Mouse (Mus musculus) liver, adult (tissue): ENCODE results near the gene Prpf31.

Experiments
- GATA4 ChIP-seq: IDR thresholded peaks from 2 replicates; pipeline ENCODE4 v1.6.1; 2014; ENCODE audit warnings: mild to moderate bottlenecking, low read length; ENCODE audit not compliant: insufficient replicate concordance

The Prpf31 gene

DNA sequence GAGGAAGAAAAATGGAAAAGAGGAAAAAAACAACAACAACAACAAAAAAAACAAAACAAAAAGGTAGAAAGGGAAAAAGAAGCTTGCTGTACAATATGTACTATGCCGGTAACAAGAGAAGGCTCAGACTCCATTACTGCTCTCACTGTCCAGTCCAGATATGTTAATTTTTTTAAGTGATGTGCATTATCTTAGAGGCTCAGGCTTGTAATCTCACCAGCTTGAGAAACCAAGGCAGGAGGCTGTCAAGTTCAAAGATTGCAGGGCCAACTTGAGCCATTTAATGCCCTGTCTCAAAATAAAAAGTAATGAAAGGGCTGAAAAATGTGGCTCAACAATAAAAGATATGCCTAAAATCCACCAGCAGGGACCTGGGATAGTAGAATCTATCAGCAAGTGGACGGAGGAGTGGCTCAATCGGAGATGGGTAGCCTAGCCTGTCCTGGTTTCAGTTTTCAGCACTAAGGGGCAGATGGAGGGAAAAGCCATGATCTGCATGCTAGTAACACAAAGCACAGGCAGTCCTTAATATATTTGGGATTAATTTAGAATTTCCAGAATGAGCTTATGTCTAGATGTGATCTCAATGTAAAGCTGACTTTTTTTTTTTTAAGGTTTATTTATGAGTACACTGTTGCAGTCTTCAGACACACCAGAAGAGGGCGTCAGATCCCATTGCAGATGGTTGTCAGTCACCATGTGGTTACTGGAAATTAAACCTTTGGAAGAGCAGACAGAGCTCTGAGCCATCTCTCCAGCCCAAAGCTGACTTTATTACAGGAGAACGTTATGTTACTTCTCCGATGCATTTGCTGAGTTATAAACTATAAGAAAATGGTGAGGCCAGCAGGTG is 13.2 kb upstream of the Prpf31 start:
- TF ChIP-seq GATA4: no peak

DNA sequence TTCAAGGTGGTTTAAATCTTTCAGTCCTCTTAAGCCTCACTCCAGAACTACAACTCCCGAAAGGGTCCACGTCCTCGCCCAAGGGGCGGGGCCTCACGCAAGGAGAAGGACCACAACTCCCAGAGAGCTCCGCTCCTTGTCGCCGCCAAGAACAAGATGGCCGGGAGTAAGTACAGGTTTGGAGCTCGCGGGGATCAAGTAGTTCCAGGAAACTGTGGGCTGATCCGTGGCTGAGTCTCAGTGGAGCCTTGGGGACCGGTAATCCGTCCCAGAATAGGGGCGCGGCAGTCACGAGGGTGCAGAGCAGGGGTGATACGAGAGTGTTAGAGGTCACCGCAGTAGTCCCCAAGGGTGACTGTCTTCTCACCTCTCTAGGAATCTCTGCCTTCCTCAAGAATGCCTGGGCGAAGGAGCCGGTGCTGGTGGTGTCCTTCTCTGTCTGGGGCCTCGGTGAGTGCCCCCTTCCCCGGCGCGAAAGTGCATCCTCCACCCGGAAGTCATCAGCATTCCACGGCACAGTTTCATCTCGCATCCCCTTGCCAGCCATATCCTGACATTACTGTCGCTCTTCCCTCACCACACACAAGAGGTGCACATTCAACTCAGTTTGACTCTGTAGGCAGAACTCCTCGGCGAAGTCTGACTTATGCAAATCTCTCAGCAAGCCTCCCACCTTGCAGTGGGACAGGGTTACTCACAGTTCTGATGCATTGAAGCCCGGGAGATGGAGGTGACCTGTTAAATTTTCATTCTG is 12.4 kb upstream of the Prpf31 start, which contains the start of gene Ndufa3:
Ndufa3 (plus strand) TSS at position 132 of the 754 bp plus-strand sequence.
- TF ChIP-seq GATA4: no peak

DNA sequence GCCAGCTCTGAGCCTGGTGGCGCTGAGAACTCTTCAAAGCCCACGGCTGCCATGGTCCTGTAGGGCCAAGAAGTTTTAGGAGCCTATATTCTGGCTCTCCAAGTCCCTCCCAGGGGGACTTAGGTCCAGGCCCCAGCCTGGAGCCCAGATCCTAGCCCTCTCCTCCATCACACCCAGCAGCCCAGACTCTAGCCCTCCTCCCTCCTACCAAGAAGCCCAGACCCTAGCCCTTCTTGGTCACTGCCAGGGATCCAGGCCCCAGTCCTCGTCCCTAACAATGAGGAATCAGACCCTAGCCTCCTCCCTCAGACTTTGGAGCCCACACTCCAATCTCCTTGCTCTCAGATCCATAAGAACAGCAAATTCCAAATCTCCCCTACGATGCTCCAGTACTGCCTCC is 755 bp upstream of the Prpf31 start:
- TF ChIP-seq GATA4: no peak

DNA sequence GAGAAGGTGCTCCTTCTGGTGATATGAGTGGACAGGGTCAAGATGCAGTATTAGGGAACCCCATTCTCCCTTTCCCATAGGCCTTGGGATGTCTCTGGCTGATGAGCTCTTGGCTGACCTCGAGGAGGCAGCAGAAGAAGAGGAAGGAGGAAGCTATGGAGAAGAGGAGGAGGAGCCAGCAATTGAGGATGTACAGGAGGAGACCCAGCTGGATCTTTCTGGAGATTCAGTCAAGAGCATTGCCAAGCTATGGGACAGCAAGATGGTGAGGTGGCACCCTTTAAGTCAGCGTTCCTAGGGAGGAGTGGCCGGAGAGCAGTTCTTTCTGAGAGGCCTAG is 662 bp downstream of the Prpf31 start:
- no peak for TF ChIP-seq GATA4

DNA sequence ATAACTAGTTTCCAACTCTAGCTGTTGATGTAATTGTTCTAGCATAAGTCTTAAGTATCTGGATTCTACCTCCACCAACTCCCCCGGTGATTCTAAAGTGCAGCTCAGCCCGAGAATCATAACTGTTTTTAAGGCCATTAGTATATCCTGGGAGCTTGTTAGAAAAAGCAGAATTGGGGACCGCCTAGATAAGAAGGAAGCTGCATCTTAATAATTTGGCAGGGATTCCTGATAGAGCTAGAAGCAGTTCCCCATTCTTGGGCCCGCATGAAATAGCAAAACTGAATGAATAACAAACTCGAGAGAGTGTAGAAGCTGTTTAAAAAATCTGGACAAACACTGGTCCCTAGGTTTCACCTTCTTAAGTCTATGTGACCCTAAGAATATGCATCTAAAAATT is 13.6 kb downstream of the Prpf31 start:
- no peak for TF ChIP-seq GATA4

DNA sequence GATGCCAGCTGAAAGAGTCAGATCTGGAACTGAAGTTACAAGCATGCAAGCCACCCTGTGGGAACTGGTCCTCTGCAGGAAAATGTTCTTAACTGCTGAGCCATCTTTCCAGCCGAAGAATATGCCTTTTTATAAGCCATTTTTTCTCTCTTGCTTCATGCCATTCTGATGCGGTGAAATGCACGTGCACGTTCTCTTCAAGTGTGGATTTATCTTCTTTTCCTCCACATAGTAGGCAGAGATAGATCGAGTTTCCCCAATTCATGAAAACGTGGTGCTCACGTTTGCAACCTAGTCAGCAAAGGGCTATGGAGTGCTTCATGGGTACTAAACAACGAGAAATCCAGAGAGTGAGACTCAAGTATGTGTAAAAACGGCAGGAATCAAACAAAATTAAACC is 14.1 kb downstream of the Prpf31 start:
- TF ChIP-seq GATA4: no peak

DNA sequence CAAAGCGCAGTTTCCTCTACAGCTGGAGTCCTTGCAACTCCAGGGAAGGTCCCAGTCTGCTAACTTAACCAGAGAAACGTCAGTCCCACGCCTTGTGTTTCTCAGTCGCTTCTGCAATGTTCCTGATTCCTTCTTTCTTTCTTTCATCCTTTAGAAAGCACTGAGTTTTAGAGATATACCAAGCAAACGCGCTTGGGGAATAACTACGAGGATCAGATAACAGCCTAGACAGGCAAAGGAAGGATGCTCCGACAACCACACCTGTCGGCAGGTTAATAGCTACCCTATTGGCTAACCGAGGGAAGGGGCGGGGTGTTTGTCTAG is 14.5 kb downstream of the Prpf31 start:
- TF ChIP-seq GATA4: no peak

DNA sequence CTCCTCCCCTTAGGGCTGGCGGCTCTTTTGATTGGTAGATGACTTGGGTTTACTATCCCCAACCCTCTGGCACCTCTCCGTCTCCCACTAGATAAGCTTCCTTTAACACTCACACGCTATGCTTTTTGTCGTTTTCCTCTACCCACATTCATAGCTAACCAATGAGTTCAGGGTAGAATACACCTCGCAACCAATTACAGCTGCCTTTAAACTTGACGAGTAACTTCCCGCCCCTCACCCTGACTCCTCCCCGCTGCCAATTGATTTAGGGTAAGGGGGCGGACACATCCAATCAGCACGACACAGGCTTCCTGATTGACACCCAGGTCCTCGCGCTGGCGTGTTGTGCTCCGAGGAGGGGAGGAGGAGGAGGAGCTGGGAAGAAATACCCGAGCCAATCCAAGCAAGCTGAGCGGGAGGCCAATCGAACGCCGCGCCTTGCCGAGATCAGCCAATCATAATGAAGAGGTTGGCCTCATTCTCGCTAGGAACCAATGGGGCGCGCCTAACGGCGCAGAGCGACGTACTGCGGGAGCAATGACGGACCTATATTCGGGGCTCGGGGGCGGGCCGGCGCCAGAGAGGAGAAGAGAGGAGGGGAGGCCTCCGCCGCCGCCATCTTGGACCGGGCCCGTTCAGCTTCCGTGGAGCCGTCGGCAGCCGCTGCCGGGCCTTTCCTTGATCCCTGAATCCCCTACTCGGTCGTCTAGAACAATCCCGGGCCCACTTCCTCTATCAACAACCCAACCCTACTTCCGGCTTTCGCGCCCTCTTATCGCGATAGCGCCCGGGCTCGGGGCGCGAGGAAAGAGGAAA is 15.1 kb downstream of the Prpf31 start, which contains the start of gene Cnot3:
Cnot3 (plus strand) TSS at position 597 of the 816 bp plus-strand sequence.
- 0 out of 2 replicates have a peak, but pooled peaks have one; percentile 40 for TF ChIP-seq GATA4

DNA sequence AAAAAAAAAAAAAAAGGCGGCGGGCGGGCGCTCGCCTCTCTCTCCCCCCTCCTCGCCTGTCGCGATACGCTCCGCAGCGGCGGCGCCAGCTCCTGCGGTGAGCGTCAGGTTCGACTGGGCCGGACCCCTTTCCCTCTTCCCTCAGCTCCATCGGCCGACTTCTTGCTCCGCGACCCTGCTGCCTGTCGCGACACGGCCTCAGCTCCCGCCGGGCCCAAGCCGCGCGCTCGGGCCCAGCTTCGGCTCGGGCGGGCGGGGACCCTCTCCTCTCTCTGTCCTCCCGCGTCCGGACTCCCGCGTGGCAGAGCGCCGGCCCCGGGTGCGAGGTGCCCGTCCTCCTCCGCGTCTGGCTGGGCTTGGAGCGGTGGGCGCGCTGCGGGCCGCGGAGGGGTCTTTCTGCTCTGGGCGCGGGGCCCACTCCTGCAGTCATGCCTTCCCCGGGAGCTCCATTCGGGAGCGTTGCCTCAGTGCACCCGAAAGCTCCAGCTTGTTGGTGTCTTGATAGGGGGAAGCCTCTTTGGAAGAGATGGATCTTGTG is 15.8 kb downstream of the Prpf31 start:
- TF ChIP-seq GATA4: no peak

DNA sequence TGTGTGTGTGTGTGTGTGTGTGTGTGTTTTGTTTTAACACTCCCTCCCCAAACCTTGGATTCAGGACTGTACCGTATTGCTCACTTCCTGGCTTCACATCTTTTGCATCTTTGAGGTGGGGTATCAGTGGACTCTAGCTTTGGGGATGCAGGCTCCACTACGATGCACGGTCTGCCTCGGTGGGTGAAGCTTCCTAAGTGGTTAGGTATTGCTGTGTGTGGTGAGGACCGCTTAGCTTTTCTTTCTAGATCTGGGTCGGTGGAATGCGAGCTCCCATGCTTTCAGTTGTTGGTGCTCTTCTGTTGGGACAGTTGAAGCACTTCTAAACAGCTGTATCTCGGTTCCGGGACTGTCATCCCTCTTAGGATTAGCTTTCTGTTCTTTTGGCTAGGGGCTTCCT is 16.4 kb downstream of the Prpf31 start:
- TF ChIP-seq GATA4: no peak

DNA sequence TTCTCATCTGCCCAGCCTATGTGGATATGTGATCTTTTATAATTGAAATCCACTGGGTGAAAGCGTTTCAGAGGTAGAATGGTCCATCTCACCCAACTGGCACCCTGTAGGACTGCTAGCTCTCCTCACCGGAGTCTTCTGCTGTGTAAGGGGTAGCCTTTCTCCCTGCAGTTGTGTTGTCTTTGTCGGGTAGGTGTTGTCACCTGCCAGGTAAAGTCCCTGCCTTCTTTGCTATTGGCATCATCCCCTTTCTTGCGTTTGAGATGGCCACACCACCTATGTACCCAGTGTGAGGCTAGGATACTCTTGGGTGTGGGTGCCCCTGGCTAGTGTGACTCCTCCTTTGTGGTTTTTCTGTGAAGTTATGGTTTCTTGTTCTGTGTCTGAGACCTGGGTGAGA is 16.9 kb downstream of the Prpf31 start:
- no peak for TF ChIP-seq GATA4

DNA sequence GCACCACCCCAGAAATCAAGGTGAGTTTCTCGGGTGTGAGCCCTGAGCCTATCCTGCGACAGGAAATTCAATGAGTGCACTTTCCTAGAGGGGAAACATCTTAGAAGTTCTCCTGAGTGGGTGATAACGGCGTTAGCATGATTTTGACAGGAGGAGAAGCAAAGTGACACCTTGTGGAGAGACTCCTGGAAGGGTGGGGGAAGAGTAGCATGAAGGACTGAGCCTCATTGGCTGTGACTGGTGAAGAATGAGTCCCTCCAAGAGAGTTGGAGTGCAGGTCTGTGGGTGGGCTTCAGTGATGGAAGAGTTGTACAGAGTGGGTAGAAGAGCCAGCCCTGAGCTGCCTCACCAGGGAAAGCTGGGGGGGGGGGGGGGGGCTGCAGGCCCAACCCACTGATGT is 27.2 kb downstream of the Prpf31 start:
- no peak for TF ChIP-seq GATA4

DNA sequence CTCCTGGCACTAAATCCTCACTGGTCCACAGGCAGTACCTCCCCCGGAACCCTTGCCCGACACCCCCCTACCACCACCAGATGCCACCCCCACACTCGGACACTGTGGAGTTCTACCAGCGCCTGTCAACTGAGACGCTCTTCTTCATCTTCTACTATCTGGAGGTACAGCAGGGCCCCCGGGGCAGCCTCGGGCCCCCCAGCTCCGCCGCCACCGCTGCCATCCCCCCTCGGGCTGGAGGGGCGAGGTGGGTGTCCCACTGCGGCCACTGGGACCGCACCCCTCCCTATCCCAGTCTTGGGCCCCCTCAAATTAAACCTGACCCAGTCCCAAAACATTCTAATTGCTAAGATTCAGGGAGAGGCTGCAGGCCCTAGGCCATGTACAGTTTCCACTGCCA is 28.8 kb downstream of the Prpf31 start:
- no peak for TF ChIP-seq GATA4

DNA sequence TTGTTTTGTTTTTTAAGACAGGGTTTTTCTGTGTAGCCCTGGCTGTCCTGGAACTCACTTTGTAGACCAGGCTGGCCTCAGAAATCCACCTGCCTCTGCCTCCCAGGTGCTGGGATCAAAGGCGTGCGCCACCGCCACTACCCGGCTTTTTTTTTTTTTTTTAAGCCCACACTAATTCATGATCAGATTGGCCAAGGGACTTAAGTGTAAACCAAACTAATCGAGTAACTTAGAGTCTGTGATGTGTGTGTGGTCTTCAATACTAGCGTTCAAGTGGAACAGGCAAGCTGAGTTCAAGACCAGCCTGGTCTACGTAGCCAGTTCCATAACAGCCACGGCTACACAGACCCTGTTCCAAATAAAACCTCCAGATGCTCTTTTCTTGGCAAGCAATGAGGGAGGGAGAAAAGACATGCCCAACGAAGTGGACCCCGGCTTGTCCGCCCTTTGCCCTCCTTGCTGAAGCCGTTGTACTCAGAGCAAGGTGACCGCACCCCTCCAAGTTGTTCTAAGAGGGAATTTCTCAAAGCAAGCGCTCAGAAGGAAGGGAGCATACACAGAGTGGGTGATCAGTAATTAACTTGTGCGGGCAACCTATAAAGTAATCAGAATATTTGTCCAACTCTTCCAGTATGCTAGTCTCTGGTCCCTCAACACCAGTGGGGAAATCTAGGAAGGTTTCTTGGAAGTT is 34.9 kb downstream of the Prpf31 start:
- TF ChIP-seq GATA4: no peak
